Mouse (Mus musculus) embryonic stem cell, embryonic (primary cell): ENCODE measurements around the gene 1700037H04Rik.

Experiments
- CTCF ChIA-PET, 4 experiments: fragments of 300-600 bp in 2 of 4; fragments of 350-600 bp in 2 of 4; sonication (Branson Sonifier 250); formaldehyde crosslinking; loops; one replicate each; lab custom pipeline; 2022; ENCODE audit warnings: inconsistent platforms in 2 of 4; lab: Charles Lee
- POLR2A ChIA-PET, 4 experiments: fragments of 300-600 bp in 2 of 4; fragments of 350-600 bp in 2 of 4; sonication (Branson Sonifier 250); formaldehyde crosslinking; loops; one replicate each; lab custom pipeline; 2022; ENCODE audit warnings: antibody characterized with exemption in 4 of 4, inconsistent platforms in 1 of 4; lab: Charles Lee

The 1700037H04Rik gene

GRCm38 (mm10) chr2:131159938-131160581 is at the start of gene 1700037H04Rik:
Gene 1700037H04Rik (minus strand): TSS chr2:131160081.
- POLR2A ChIA-PET: interaction anchor here (0.5 to 5.0 kb wide), 72 partner anchors 8 to 597 kb away, joined by 3 to 95 read pairs (median 5); partner anchors contain the start of genes Cdc25b (in 4 of the 4), Spef1 (in 4 of the 4), Pank2 (in 3 of the 4) and Cenpb (in 2 of the 4)
- CTCF ChIA-PET: interaction anchor here in 3 of 4 experiments (0.6 to 1.7 kb wide), 19 partner anchors 9 to 105 kb away, joined by 3 to 14 read pairs (median 4); partner anchors contain the start of genes Cdc25b (in 2 of the 3), Spef1 (in 2 of the 3), Ap5s1 (in 1 of the 3) and Pank2 (in 1 of the 3)

- CTCF ChIA-PET: interaction anchor here (0.5 to 2.4 kb wide), 46 partner anchors 9 to 646 kb away, joined by 3 to 22 read pairs (median 6); partner anchors contain the start of genes Cdc25b (in 4 of the 4), Spef1 (in 3 of the 4), 1700037H04Rik (in 2 of the 4) and Mavs (in 2 of the 4)
- POLR2A ChIA-PET: interaction anchor here in 3 of 4 experiments (0.7 to 10.0 kb wide), 36 partner anchors 9 to 1769 kb away, joined by 3 to 112 read pairs (median 5); partner anchors contain the start of genes Cdc25b (in 3 of the 3), Spef1 (in 3 of the 3), Cenpb (in 2 of the 3) and Mavs (in 2 of the 3)
Observed at GRCm38 (mm10) chr2:131209125-131209795, 49.4 kb upstream of the 1700037H04Rik start.

GRCm38 (mm10) chr2:131208356-131208755 is 48.5 kb upstream of the 1700037H04Rik start:
- ChIA-PET POLR2A (interaction anchor here in 2 of 4 experiments (0.7 to 3.4 kb wide), 9 partner anchors 18 to 1770 kb away, joined by 3 to 28 read pairs (median 5); partner anchors contain the start of genes Cdc25b (in 2 of the 2), Spef1 (in 2 of the 2), 1700037H04Rik (in 1 of the 2) and Cenpb (in 1 of the 2)), CTCF (interaction anchor here in 3 of 4 experiments (0.6 to 0.7 kb wide), 4 partner anchors 9 to 1482 kb away, joined by 3 to 6 read pairs (median 3); partner anchors contain the start of gene Hspa12b (in 1 of the 3))

- CTCF ChIA-PET: interaction anchor here in 1 of 4 experiments (0.8 kb wide), 1 partner anchor 47 kb away, joined by 3 read pairs; the partner anchor contains the start of gene 1700037H04Rik
Observed at GRCm38 (mm10) chr2:131206778-131207177, 46.9 kb upstream of the 1700037H04Rik start, which contains the start of gene Ap5s1. Gene Ap5s1 (plus strand): TSS chr2:131207078.

GRCm38 (mm10) chr2:131205521-131206182 is 45.8 kb upstream of the 1700037H04Rik start:
- POLR2A ChIA-PET: interaction anchor here in 2 of 4 experiments (0.6 to 4.3 kb wide), 15 partner anchors 9 to 147 kb away, joined by 3 to 32 read pairs (median 4); partner anchors contain the start of genes Cdc25b (in 2 of the 2), Spef1 (in 2 of the 2) and Rnf24 (in 1 of the 2)
- CTCF ChIA-PET: interaction anchor here in 2 of 4 experiments (0.6 to 1.3 kb wide), 2 partner anchors 17 to 18 kb away, joined by 3 to 7 read pairs; partner anchors contain the start of genes Cdc25b (in 1 of the 2) and Spef1 (in 1 of the 2)

More at GRCm38 (mm10) chr2:131206778-131207177, 46.9 kb upstream of the 1700037H04Rik start, which contains the start of gene Ap5s1:
- POLR2A ChIA-PET: interaction anchor here in 2 of 4 experiments (0.8 to 2.1 kb wide), 6 partner anchors 26 to 53 kb away, joined by 3 to 7 read pairs (median 3); partner anchors contain the start of genes 1700037H04Rik (in 1 of the 2) and Mavs (in 1 of the 2)

- ChIA-PET POLR2A (interaction anchor here in 3 of 4 experiments (0.6 to 4.3 kb wide), 28 partner anchors 8 to 1412 kb away, joined by 3 to 32 read pairs (median 4); partner anchors contain the start of genes Cdc25b (in 2 of the 3), Spef1 (in 2 of the 3), Mavs (in 1 of the 3) and Pank2 (in 1 of the 3)), CTCF (interaction anchor here in 1 of 4 experiments (1.3 kb wide), 1 partner anchor 17 kb away, joined by 7 read pairs; the partner anchor contains the start of genes Cdc25b and Spef1)
Observed at GRCm38 (mm10) chr2:131204410-131204981, 44.6 kb upstream of the 1700037H04Rik start.

- ChIA-PET POLR2A (interaction anchor here in 2 of 4 experiments (0.6 to 4.3 kb wide), 24 partner anchors 8 to 1412 kb away, joined by 3 to 32 read pairs (median 4); partner anchors contain the start of genes Cdc25b (in 2 of the 2), Spef1 (in 2 of the 2), Cenpb (in 1 of the 2) and Mavs (in 1 of the 2)), CTCF (interaction anchor here in 1 of 4 experiments (1.3 kb wide), 1 partner anchor 16 kb away, joined by 7 read pairs; the partner anchor contains the start of genes Cdc25b and Spef1)
Observed at GRCm38 (mm10) chr2:131203816-131204409, 44.0 kb upstream of the 1700037H04Rik start.

GRCm38 (mm10) chr2:131201262-131201661 is 41.4 kb upstream of the 1700037H04Rik start:
- CTCF ChIA-PET: interaction anchor here in 2 of 4 experiments (2.3 to 3.8 kb wide), 2 partner anchors 9 kb away, joined by 6 to 15 read pairs; no protein-coding TSS in a partner anchor
- POLR2A ChIA-PET: interaction anchor here in 2 of 4 experiments (0.8 to 2.0 kb wide), 6 partner anchors 9 to 32 kb away, joined by 3 to 6 read pairs (median 4); partner anchors contain the start of genes Cdc25b (in 1 of the 2), Cenpb (in 1 of the 2), Mavs (in 1 of the 2) and Spef1 (in 1 of the 2)

- ChIA-PET CTCF (interaction anchor here in 3 of 4 experiments (0.5 to 3.8 kb wide), 4 partner anchors 9 to 707 kb away, joined by 4 to 15 read pairs (median 6); no protein-coding TSS in a partner anchor), POLR2A (interaction anchor here in 3 of 4 experiments (0.6 to 2.0 kb wide), 9 partner anchors 8 to 592 kb away, joined by 3 to 7 read pairs (median 4); partner anchors contain the start of genes Cenpb (in 2 of the 3), 1700037H04Rik (in 1 of the 3), Cdc25b (in 1 of the 3) and Mavs (in 1 of the 3))
Observed at GRCm38 (mm10) chr2:131200710-131201109, 40.8 kb upstream of the 1700037H04Rik start.

GRCm38 (mm10) chr2:131196606-131197316 is 36.9 kb upstream of the 1700037H04Rik start:
- ChIA-PET POLR2A (interaction anchor here in 3 of 4 experiments (0.6 to 2.1 kb wide), 13 partner anchors 8 to 154 kb away, joined by 3 to 11 read pairs (median 4); partner anchors contain the start of genes Cdc25b (in 2 of the 3), Spef1 (in 2 of the 3), 1700037H04Rik (in 1 of the 3) and Gfra4 (in 1 of the 3)), CTCF (interaction anchor here in 3 of 4 experiments (0.6 to 1.9 kb wide), 4 partner anchors 11 to 140 kb away, joined by 3 to 18 read pairs (median 6); no protein-coding TSS in a partner anchor)

GRCm38 (mm10) chr2:131191005-131191390 is 31.1 kb upstream of the 1700037H04Rik start:
- CTCF ChIA-PET: interaction anchor here in 1 of 4 experiments (2.7 kb wide), 1 partner anchor 19 kb away, joined by 10 read pairs; no protein-coding TSS in a partner anchor
- POLR2A ChIA-PET: interaction anchor here in 3 of 4 experiments (0.5 to 2.7 kb wide), 21 partner anchors 8 to 1924 kb away, joined by 3 to 8 read pairs (median 3); partner anchors contain the start of gene 1700037H04Rik (in 1 of the 3)

- CTCF ChIA-PET: interaction anchor here in 3 of 4 experiments (0.7 to 2.7 kb wide), 3 partner anchors 20 to 474 kb away, joined by 3 to 10 read pairs (median 4); no protein-coding TSS in a partner anchor
- POLR2A ChIA-PET: interaction anchor here in 3 of 4 experiments (0.6 to 2.7 kb wide), 16 partner anchors 9 to 318 kb away, joined by 3 to 8 read pairs (median 4); partner anchors contain the start of gene 1700037H04Rik (in 1 of the 3)
Observed at GRCm38 (mm10) chr2:131190344-131191004, 30.6 kb upstream of the 1700037H04Rik start.
